Mouse (Mus musculus) cerebellum, postnatal 14 days (tissue): ENCODE measurements around the gene Dydc2.
"Not testable (repeated sequence)": the region's sequence is repeated elsewhere in the genome, so short reads cannot be mapped to it uniquely, and the experiment has no call there.

Source experiments
- DNase-seq, 2 experiments: peaks; one replicate each; pipeline ENCODE4 v3.0.0; 2021; ENCODE audit warnings: mixed read lengths in 2 of 2

The Dydc2 gene

GRCm38 (mm10) chr14:41069108-41069507 is at the start of gene Dydc2:
Dydc2 (minus strand) TSS chr14:41069208.
- no peak for DNase-seq

GRCm38 (mm10) chr14:41116271-41116670 is 47.3 kb upstream of the Dydc2 start:
- DNase-seq, result peak; percentile 72 to 75

- DNase-seq, result no peak
Measured at GRCm38 (mm10) chr14:41112944-41113343, 43.9 kb upstream of the Dydc2 start.

GRCm38 (mm10) chr14:41111031-41111668 is 42.1 kb upstream of the Dydc2 start:
- DNase-seq, result no peak

GRCm38 (mm10) chr14:41104853-41105444 is 35.9 kb upstream of the Dydc2 start, which contains the start of gene Mat1a:
Mat1a (plus strand) TSS chr14:41105035.
- no peak for DNase-seq

GRCm38 (mm10) chr14:41102269-41102668 is 33.3 kb upstream of the Dydc2 start:
- DNase-seq, result no peak

GRCm38 (mm10) chr14:41101242-41101641 is 32.2 kb upstream of the Dydc2 start:
- no peak for DNase-seq

- DNase-seq, result no peak
Measured at GRCm38 (mm10) chr14:41100712-41101111, 31.7 kb upstream of the Dydc2 start.

GRCm38 (mm10) chr14:41098726-41099125 is 29.7 kb upstream of the Dydc2 start:
- no peak for DNase-seq

- DNase-seq, result no peak
Measured at GRCm38 (mm10) chr14:41096296-41096860, 27.4 kb upstream of the Dydc2 start.

- DNase-seq, result no peak
Measured at GRCm38 (mm10) chr14:41094114-41094513, 25.1 kb upstream of the Dydc2 start.

- peak; percentile 33 to 45 for DNase-seq
Measured at GRCm38 (mm10) chr14:41090777-41091176, 21.8 kb upstream of the Dydc2 start.

- DNase-seq, result peak in 1 of 2 experiments; percentile 17
Measured at GRCm38 (mm10) chr14:41087509-41087908, 18.5 kb upstream of the Dydc2 start.

- no peak for DNase-seq
Measured at GRCm38 (mm10) chr14:41082408-41082807, 13.4 kb upstream of the Dydc2 start.

GRCm38 (mm10) chr14:41072944-41073275 is 3.9 kb upstream of the Dydc2 start:
- no peak for DNase-seq

GRCm38 (mm10) chr14:41072229-41072943 is 3.4 kb upstream of the Dydc2 start, which contains the start of gene Dydc1:
Dydc1 (plus strand) TSS chr14:41072911.
- DNase-seq, result peak; percentile 85 to 90

- DNase-seq, result no peak
Measured at GRCm38 (mm10) chr14:41070343-41070742, 1.3 kb upstream of the Dydc2 start.

GRCm38 (mm10) chr14:41066416-41066815 is 2.6 kb downstream of the Dydc2 start:
- DNase-seq, result no peak

GRCm38 (mm10) chr14:41065168-41065567 is 3.8 kb downstream of the Dydc2 start:
- no peak for DNase-seq

- not testable (repeated sequence) for DNase-seq
Measured at GRCm38 (mm10) chr14:41053190-41053589, 15.8 kb downstream of the Dydc2 start.

- DNase-seq, result no peak
Measured at GRCm38 (mm10) chr14:41052481-41052880, 16.5 kb downstream of the Dydc2 start.

- DNase-seq, result no peak
Measured at GRCm38 (mm10) chr14:41050471-41050870, 18.5 kb downstream of the Dydc2 start.

GRCm38 (mm10) chr14:41047402-41047801 is 21.6 kb downstream of the Dydc2 start:
- no peak for DNase-seq
